Mouse (Mus musculus) heart, embryonic 15.5 days (tissue): Measurements from ENCODE around the gene Abca1. TPM values are rescaled to one million over a fixed set of nuclear protein-coding genes. Genes with fewer than 3 reads are reported as not detected.
A peak's percentile ranks its signal among the peaks of the same experiment; 100 is the strongest.

Experiments used
- ATAC-seq: fragments of 200-750 bp; cut with Nextera tagmentation; replicated peaks from 2 replicates; pipeline ENCODE4 v1.8.0; 2017; ENCODE audit warnings: low read depth, moderate TSS enrichment; ENCODE audit not compliant: insufficient number of reproducible peaks, insufficient read depth, low FRiP score
- H3K27ac ChIP-seq: fragments of 300-500 bp; sonication (generic); 2 replicates; pipeline ENCODE4 v1.5.1; 2015; ENCODE audit warnings: mild to moderate bottlenecking, inconsistent platforms
- H3K27me3 ChIP-seq: fragments of 300-500 bp; sonication (generic); 2 replicates; pipeline ENCODE4 v1.6.1; 2015; ENCODE audit warnings: inconsistent platforms
- H3K36me3 ChIP-seq: fragments of 300-500 bp; sonication (generic); 2 replicates; pipeline ENCODE4 v1.6.1; 2015; ENCODE audit warnings: mild to moderate bottlenecking, inconsistent platforms
- H3K4me1 ChIP-seq: fragments of 300-500 bp; sonication (generic); replicated peaks from 2 replicates; pipeline ENCODE4 v1.6.1; 2015; ENCODE audit warnings: inconsistent platforms
- H3K4me2 ChIP-seq: fragments of 300-500 bp; sonication (generic); 2 replicates; pipeline ENCODE4 v1.6.1; 2015; ENCODE audit warnings: inconsistent platforms, mild to moderate bottlenecking, moderate library complexity
- H3K4me3 ChIP-seq: fragments of 300-500 bp; sonication (generic); 2 replicates; pipeline ENCODE4 v1.5.1; 2015; ENCODE audit warnings: mild to moderate bottlenecking, inconsistent platforms
- H3K9ac ChIP-seq: fragments of 300-500 bp; sonication (generic); 2 replicates; pipeline ENCODE4 v1.6.1; 2015; ENCODE audit warnings: mild to moderate bottlenecking, inconsistent platforms
- H3K9me3 ChIP-seq: fragments of 300-500 bp; sonication (generic); replicated peaks from 2 replicates; pipeline ENCODE4 v1.6.1; 2016; ENCODE audit warnings: inconsistent platforms
- WGBS: fragments of 180-500 bp; shearing (Covaris S2); methylation state at CpG from one replicate; pipeline ENCODE4 v1.1.7; 2015; ENCODE audit warnings: mixed read lengths; 5-methylcytosine and 5-hydroxymethylcytosine counted together
- polyA plus RNA-seq: library from polyadenylated mRNA; unstranded; fragments of >200 nt; fragmentation: Nextera tagmentation; extraction: Ambion mirVana; gene quantifications from 2 replicates; pipeline ENCODE4 v1.2.1, GENCODE M21; 2015

Abca1 gene
- polyA plus RNA-seq, 1 experiment from 2014 or later = 4.4 TPM

- Histone ChIP-seq H3K27ac (no peak overlapping the region), H3K9me3 (no peaks in the 10 kb centered on the region), H3K36me3 (no peaks in the 10 kb centered on the region), H3K4me3 (no peak overlapping the region), H3K27me3 (no peaks in the 10 kb centered on the region), H3K4me2 (no peak overlapping the region), H3K9ac (no peak overlapping the region), H3K4me1 (peaks cover 2% of the 10 kb centered on the region; the same call in 1 of the 2 replicates)
- 72% methylated on average over 7 of the region's 7 CpGs for WGBS
- no peak for ATAC-seq
Observed at GRCm38 (mm10) chr4:53178489-53178888, 18.8 kb upstream of the Abca1 start.

- Histone ChIP-seq H3K4me3 (no peak overlapping the region), H3K36me3 (no peaks in the 10 kb centered on the region), H3K27ac (no peak overlapping the region), H3K4me2 (no peak overlapping the region), H3K9ac (no peak overlapping the region), H3K27me3 (no peaks in the 10 kb centered on the region), H3K4me1 (peaks cover 2% of the 10 kb centered on the region; the same call in 1 of the 2 replicates), H3K9me3 (no peaks in the 10 kb centered on the region)
- 85% methylated on average over 8 of the region's 8 CpGs for WGBS
- no peak for ATAC-seq
Observed at GRCm38 (mm10) chr4:53177696-53178095, 18.0 kb upstream of the Abca1 start.

DNA sequence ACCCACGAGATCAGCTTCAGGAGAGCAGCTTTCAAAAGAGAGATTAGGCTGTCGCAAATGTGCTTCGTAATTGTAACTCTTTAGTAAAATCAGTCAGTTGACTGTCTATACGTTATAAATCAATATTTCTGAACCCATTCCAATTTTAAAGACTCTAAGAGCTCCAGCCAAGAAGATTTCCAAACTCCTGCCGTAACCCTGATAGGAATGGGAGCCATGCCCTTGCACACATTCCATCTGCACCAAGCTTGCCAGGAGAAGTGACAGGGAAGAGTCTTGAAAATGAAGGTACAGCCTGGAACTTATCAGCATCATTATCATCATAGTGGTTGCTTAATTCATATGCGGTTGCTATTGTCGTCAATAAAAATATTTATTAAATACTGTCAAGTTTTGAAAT is 15.2 kb upstream of the Abca1 start:
- WGBS = 84% methylated on average over 7 of the region's 7 CpGs
- Histone ChIP-seq H3K9ac (no peak overlapping the region), H3K4me1 (peaks cover under 1% of the 10 kb centered on the region; the same call in 1 of the 2 replicates), H3K27me3 (no peaks in the 10 kb centered on the region), H3K27ac (no peak overlapping the region), H3K9me3 (no peaks in the 10 kb centered on the region), H3K36me3 (no peaks in the 10 kb centered on the region), H3K4me3 (no peak overlapping the region), H3K4me2 (no peak overlapping the region)
- ATAC-seq = no peak

DNA sequence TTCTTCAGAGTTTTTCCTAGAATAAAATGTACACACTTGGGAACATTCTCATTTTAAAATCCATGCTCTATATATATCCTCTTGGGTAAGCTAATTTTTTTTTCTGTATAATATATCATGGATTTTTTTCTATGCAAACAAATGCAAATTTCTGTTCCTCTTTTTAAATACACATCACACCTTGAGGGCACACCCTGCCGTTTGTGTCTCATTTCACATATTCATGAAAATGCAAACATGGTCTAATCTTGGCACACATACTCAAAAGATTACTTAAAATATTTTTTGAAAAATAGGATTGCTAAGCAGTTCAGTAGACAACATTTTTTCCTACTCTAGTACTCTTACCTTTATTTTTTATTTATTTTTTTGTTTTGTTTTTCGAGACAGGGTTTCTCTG is 10.7 kb upstream of the Abca1 start:
- Histone ChIP-seq H3K36me3 (no peaks in the 10 kb centered on the region), H3K9me3 (no peaks in the 10 kb centered on the region), H3K4me2 (no peak overlapping the region), H3K4me1 (no peaks in the 10 kb centered on the region), H3K27ac (no peak overlapping the region), H3K27me3 (no peaks in the 10 kb centered on the region), H3K9ac (no peak overlapping the region), H3K4me3 (no peak overlapping the region)
- 62% methylated on average over 2 of the region's 2 CpGs for WGBS
- ATAC-seq = no peak

DNA sequence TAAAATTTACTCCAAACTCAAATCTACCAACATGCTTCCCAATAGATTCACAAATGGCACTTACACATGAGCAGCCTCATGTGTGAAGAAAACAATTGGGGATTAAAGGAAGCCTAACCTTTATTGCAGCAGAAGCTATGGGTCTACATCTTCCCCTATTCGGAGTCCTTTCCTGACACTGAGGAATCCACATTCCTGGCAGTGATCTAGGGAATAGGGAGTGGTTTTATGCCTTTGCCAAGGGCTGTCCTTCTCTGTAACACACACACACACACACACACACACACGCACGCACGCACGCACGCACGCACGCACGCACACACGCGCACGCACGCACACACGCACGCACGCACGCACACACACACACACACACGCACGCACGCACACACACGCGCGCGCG is 5.5 kb upstream of the Abca1 start:
- no peak for ATAC-seq
- WGBS = 88% methylated on average over 14 of the region's 25 CpGs

GRCm38 (mm10) chr4:53159176-53159575 is 519 bp downstream of the Abca1 start:
- Histone ChIP-seq H3K27ac (peak overlapping the region; percentile 75), H3K36me3 (no peaks in the 10 kb centered on the region), H3K9ac (peak overlapping the region; percentile 70), H3K4me1 (peaks cover 16% of the 10 kb centered on the region), H3K4me2 (peak overlapping the region; percentile 95), H3K27me3 (no peaks in the 10 kb centered on the region), H3K4me3 (peak overlapping the region; percentile 75), H3K9me3 (no peaks in the 10 kb centered on the region)
- under 1% methylated on average over 20 of the region's 20 CpGs for WGBS
- ATAC-seq = 0 out of 2 replicates have a peak, but pooled peaks have one; percentile 15

More for the DNA sequence above, 5.5 kb upstream of the Abca1 start:
- Histone ChIP-seq H3K4me3 (no peak overlapping the region), H3K9me3 (no peaks in the 10 kb centered on the region), H3K27me3 (no peaks in the 10 kb centered on the region), H3K9ac (no peak overlapping the region), H3K36me3 (no peaks in the 10 kb centered on the region), H3K4me1 (peaks cover under 1% of the 10 kb centered on the region; the same call in 1 of the 2 replicates), H3K4me2 (no peak overlapping the region), H3K27ac (no peak overlapping the region)

- Histone ChIP-seq H3K36me3 (no peaks in the 10 kb centered on the region), H3K4me3 (peak overlapping the region; percentile 75), H3K9me3 (no peaks in the 10 kb centered on the region), H3K9ac (peak overlapping the region; percentile 70), H3K4me1 (peaks cover 21% of the 10 kb centered on the region), H3K4me2 (peak overlapping the region; percentile 95), H3K27ac (peak overlapping the region; percentile 75), H3K27me3 (no peaks in the 10 kb centered on the region)
- ATAC-seq = peak; percentile 77
- 2% methylated on average over 18 of the region's 18 CpGs for WGBS
Observed at GRCm38 (mm10) chr4:53158634-53159033, 1.1 kb downstream of the Abca1 start.

DNA sequence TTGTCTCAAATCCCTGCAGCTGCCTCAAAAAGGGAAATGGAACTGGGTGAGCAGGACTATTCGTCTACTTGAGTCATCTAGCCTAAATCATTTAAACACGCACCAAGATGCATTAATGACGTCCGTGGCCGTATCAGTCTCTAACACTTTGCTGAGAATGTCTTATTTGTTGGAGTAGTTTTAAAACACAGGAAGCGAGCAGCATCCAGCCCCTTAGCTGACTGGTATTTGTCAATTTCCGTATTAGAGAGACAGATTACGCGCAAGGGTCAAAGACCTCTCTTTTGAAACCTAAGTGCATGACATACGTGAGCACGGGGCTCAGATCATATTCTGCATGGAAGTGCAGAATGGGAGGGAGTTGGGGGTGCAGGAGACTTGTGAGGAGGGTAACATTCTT is 4.2 kb downstream of the Abca1 start:
- Histone ChIP-seq H3K27me3 (no peaks in the 10 kb centered on the region), H3K9ac (no peak overlapping the region), H3K9me3 (no peaks in the 10 kb centered on the region), H3K4me2 (no peak overlapping the region), H3K4me3 (no peak overlapping the region), H3K27ac (no peak overlapping the region), H3K36me3 (no peaks in the 10 kb centered on the region), H3K4me1 (peaks cover 24% of the 10 kb centered on the region)
- WGBS = 78% methylated on average over 11 of the region's 11 CpGs
- no peak for ATAC-seq

DNA sequence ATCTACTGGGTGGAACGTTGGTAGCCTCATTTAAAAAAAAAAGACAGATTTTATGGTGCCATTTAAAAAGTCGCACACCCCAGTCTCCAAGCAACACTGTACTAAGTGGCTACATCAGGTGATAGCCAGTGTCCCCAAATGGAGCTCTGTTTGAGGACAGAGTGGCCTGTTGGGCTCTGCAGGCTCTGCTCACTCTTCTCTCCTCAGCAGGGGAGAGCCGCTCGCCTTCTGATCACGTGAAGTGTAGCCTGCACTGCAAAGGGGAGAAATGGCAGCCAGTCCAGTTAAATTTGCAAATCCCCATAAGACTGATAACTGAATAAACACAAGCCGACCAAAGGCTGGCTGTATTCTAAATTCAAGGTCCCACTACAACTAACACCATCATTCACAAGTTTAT is 6.0 kb downstream of the Abca1 start:
- H3K4me1 ChIP-seq = peaks cover 14% of the 10 kb centered on the region
- no peak for ATAC-seq

GRCm38 (mm10) chr4:53153061-53153460 is 6.6 kb downstream of the Abca1 start:
- Histone ChIP-seq H3K4me1 (peaks cover 10% of the 10 kb centered on the region), H3K9ac (no peak overlapping the region), H3K4me2 (no peak overlapping the region), H3K36me3 (no peaks in the 10 kb centered on the region), H3K9me3 (no peaks in the 10 kb centered on the region), H3K27me3 (no peaks in the 10 kb centered on the region), H3K4me3 (no peak overlapping the region), H3K27ac (no peak overlapping the region)
- 59% methylated on average over 4 of the region's 4 CpGs for WGBS
- no peak for ATAC-seq

More for the DNA sequence above, 6.0 kb downstream of the Abca1 start:
- H3K9ac ChIP-seq = no peak overlapping the region
- no peaks in the 10 kb centered on the region for H3K27me3 ChIP-seq
- no peaks in the 10 kb centered on the region for H3K36me3 ChIP-seq
- H3K27ac ChIP-seq = no peak overlapping the region
- H3K4me2 ChIP-seq = no peak overlapping the region
- no peaks in the 10 kb centered on the region for H3K9me3 ChIP-seq
- 44% methylated on average over 6 of the region's 6 CpGs for WGBS
- no peak overlapping the region for H3K4me3 ChIP-seq

- 38% methylated on average over 5 of the region's 5 CpGs for WGBS
- peaks cover 8% of the 10 kb centered on the region for H3K4me1 ChIP-seq
Observed at GRCm38 (mm10) chr4:53152655-53153054, 7.0 kb downstream of the Abca1 start.

DNA sequence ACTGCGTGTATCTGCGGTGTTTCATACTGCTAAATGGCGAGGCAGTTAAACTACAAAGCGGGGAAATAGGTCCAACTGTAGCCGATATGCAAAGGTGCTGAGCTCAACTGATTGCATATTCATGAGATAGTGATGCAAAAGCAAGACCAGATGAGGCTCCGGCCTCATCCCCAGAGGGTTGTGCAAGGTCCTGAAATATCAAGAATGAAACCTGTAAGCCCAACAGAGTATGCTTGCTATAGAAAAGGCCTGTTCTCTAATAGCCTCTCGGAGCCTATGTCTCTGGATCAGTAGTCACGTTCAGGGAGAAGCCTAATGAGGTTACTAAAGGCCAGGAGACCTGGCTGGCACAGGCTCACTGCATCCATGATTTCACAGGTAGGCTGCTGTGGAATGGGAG is 9.2 kb downstream of the Abca1 start:
- Histone ChIP-seq H3K9ac (no peak overlapping the region), H3K4me3 (no peak overlapping the region), H3K9me3 (no peaks in the 10 kb centered on the region), H3K4me2 (no peak overlapping the region), H3K4me1 (peaks cover 16% of the 10 kb centered on the region), H3K36me3 (no peaks in the 10 kb centered on the region), H3K27me3 (no peaks in the 10 kb centered on the region), H3K27ac (no peak overlapping the region)
- ATAC-seq = no peak
- 86% methylated on average over 8 of the region's 8 CpGs for WGBS

More at GRCm38 (mm10) chr4:53152655-53153054, 7.0 kb downstream of the Abca1 start:
- no peak for ATAC-seq
- no peak overlapping the region for H3K9ac ChIP-seq
- no peak overlapping the region for H3K27ac ChIP-seq
- H3K4me3 ChIP-seq = no peak overlapping the region
- no peak overlapping the region for H3K4me2 ChIP-seq
- no peaks in the 10 kb centered on the region for H3K27me3 ChIP-seq
- no peaks in the 10 kb centered on the region for H3K36me3 ChIP-seq
- H3K9me3 ChIP-seq = no peaks in the 10 kb centered on the region
